Mouse (Mus musculus): ENCODE measurements around the gene Agfg1.

GRCm38 (mm10) chr1:82860391-82860790 lies 21.1 kb downstream of the Agfg1 start:
- no peak for TF ChIP-seq CTCF (IDR thresholded peaks at IDR 0.05; ENCODE audit: low read depth, low read length)
- TF ChIP-seq POLR2A (IDR thresholded peaks at IDR 0.05; ENCODE audit: borderline replicate concordance, low read depth, low read length): no peak
